Mouse (Mus musculus) v-Abl transformed pro-B cells (cell line): ENCODE results near the gene Rabif.
"Not testable (repeated sequence)": the region's sequence is repeated elsewhere in the genome, so short reads cannot be mapped to it uniquely, and the experiment has no call there.

ENCODE experiments used
- in situ Hi-C, 2 experiments: fragments of 400-800 bp; cut with MboI; formaldehyde crosslinking; loops; one replicate each; pipeline ENCODE4 v1.15.1; 2025; ENCODE audit not compliant: unreplicated experiment in 2 of 2

The Rabif gene

GRCm38 (mm10) chr1:134510018-134510417 is 15.6 kb downstream of the Rabif start:
- in situ Hi-C loops = loop anchor here in 1 of 2 experiments (25.0 kb wide), 1 partner anchor 327 kb away; no protein-coding TSS in a partner anchor

- in situ Hi-C loops = loop anchor here in 1 of 2 experiments (25.0 kb wide), 1 partner anchor 325 kb away; no protein-coding TSS in a partner anchor
Measured at GRCm38 (mm10) chr1:134512183-134512582, 17.7 kb downstream of the Rabif start.

GRCm38 (mm10) chr1:134512584-134512983 is 18.1 kb downstream of the Rabif start:
- in situ Hi-C loops = loop anchor here in 1 of 2 experiments (25.0 kb wide), 1 partner anchor 325 kb away; no protein-coding TSS in a partner anchor

- in situ Hi-C loops = loop anchor here in 1 of 2 experiments (25.0 kb wide), 1 partner anchor 324 kb away; no protein-coding TSS in a partner anchor
Measured at GRCm38 (mm10) chr1:134513312-134513860, 18.9 kb downstream of the Rabif start.

- in situ Hi-C loops = loop anchor here in 1 of 2 experiments (25.0 kb wide), 1 partner anchor 323 kb away; no protein-coding TSS in a partner anchor
Measured at GRCm38 (mm10) chr1:134513876-134514590, 19.6 kb downstream of the Rabif start.

- in situ Hi-C loops = loop anchor here in 1 of 2 experiments (25.0 kb wide), 1 partner anchor 321 kb away; no protein-coding TSS in a partner anchor
Measured at GRCm38 (mm10) chr1:134515891-134516290, 21.4 kb downstream of the Rabif start.

GRCm38 (mm10) chr1:134516491-134517198 is 22.2 kb downstream of the Rabif start:
- in situ Hi-C loops = loop anchor here in 1 of 2 experiments (25.0 kb wide), 1 partner anchor 321 kb away; no protein-coding TSS in a partner anchor

GRCm38 (mm10) chr1:134517841-134518240 is 23.4 kb downstream of the Rabif start:
- in situ Hi-C loops = loop anchor here in 1 of 2 experiments (25.0 kb wide), 1 partner anchor 319 kb away; no protein-coding TSS in a partner anchor

- in situ Hi-C loops = loop anchor here in 1 of 2 experiments (25.0 kb wide), 1 partner anchor 319 kb away; no protein-coding TSS in a partner anchor
Measured at GRCm38 (mm10) chr1:134518677-134519076, 24.2 kb downstream of the Rabif start.

- in situ Hi-C loops = loop anchor here in 1 of 2 experiments (25.0 kb wide), 1 partner anchor 318 kb away; no protein-coding TSS in a partner anchor
Measured at GRCm38 (mm10) chr1:134519201-134519600, 24.8 kb downstream of the Rabif start.

- in situ Hi-C loops = loop anchor here in 1 of 2 experiments (25.0 kb wide), 1 partner anchor 317 kb away; no protein-coding TSS in a partner anchor
Measured at GRCm38 (mm10) chr1:134520001-134520721, 25.7 kb downstream of the Rabif start.

- in situ Hi-C loops = loop anchor here in 1 of 2 experiments (25.0 kb wide), 1 partner anchor 316 kb away; no protein-coding TSS in a partner anchor
Measured at GRCm38 (mm10) chr1:134521163-134521562, 26.7 kb downstream of the Rabif start.

GRCm38 (mm10) chr1:134522325-134522724 is 27.9 kb downstream of the Rabif start:
- in situ Hi-C loops = loop anchor here in 1 of 2 experiments (25.0 kb wide), 1 partner anchor 315 kb away; no protein-coding TSS in a partner anchor

- in situ Hi-C loops = loop anchor here in 1 of 2 experiments (25.0 kb wide), 1 partner anchor 313 kb away; no protein-coding TSS in a partner anchor
Measured at GRCm38 (mm10) chr1:134524424-134524823, 30.0 kb downstream of the Rabif start.

- in situ Hi-C loops = no loop called here
Measured at GRCm38 (mm10) chr1:134525015-134525414, 30.6 kb downstream of the Rabif start.

GRCm38 (mm10) chr1:134526752-134527151 is 32.3 kb downstream of the Rabif start:
- in situ Hi-C loops = no loop called here

- in situ Hi-C loops = no loop called here
Measured at GRCm38 (mm10) chr1:134530618-134531017, 36.2 kb downstream of the Rabif start.

GRCm38 (mm10) chr1:134533710-134534109 is 39.3 kb downstream of the Rabif start:
- in situ Hi-C loops = not testable (repeated sequence)

- in situ Hi-C loops = no loop called here
Measured at GRCm38 (mm10) chr1:134535054-134535453, 40.6 kb downstream of the Rabif start.

GRCm38 (mm10) chr1:134535513-134535912 is 41.1 kb downstream of the Rabif start:
- in situ Hi-C loops = no loop called here
